Mouse (Mus musculus) urinary bladder, adult 2 months (tissue): ENCODE data around the gene Lrrc8c. TPM values are rescaled to one million over a fixed set of nuclear protein-coding genes. Genes with fewer than 3 reads are reported as not detected.

ENCODE experiments used
- DNase-seq: peaks from one replicate; pipeline ENCODE4 v3.0.0; 2022; ENCODE audit warnings: low spot score
- polyA plus RNA-seq: library from polyadenylated mRNA; depleted of rRNA; stranded (reverse); fragments of >200 nt; gene quantifications from 2 replicates; pipeline ENCODE4 v1.2.3, GENCODE M21; 2012; rRNA removed

The Lrrc8c gene
- polyA plus RNA-seq: 7.1 and 7.9 TPM in 2 replicates

DNA sequence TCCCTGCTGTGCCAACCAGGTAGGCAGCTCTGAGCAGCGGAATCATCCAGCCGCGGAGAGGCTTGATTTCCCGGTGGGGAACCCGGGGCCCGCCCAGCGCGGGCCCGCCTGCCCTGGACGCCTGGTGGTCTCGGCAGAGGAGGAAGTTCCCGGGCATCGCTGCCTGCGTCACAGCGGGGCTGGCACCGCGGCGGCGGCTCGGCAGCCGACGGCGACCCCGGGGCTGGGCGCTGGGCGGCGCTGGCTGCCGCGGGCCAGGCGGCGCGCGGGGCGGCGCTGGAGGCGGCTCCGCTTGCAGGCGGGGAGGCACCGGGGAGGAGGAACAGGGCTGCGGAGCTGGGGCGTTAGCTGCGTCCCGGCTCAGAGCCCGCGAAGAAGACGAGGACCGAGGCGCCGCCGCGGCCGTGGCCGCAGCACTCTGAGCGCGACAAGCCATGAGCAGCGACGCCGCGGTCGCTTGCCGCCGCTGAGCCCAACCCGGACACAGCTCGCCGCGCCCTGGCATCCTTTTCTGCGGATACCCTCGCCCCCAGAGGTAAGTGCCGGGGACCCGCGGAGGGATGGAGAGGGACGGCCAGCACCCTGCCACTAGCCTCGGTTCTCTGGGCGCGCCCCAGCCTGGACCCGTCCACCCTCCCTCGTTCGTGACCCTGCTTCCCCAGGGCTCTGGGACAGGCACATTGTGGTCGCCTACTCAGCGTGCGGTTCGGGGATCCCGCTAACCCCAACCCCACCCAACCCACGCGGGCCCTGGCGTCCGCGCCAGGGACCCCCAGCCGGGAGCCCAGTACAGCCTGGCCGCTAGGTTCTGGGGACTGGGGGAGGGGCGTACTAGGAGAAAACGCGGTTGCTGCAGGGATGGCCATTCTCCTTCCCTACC is at the start of gene Lrrc8c:
TSS of gene Lrrc8c (plus strand) at position 293 of the 880 bp plus-strand sequence.
- peak; percentile 73 for DNase-seq

DNA sequence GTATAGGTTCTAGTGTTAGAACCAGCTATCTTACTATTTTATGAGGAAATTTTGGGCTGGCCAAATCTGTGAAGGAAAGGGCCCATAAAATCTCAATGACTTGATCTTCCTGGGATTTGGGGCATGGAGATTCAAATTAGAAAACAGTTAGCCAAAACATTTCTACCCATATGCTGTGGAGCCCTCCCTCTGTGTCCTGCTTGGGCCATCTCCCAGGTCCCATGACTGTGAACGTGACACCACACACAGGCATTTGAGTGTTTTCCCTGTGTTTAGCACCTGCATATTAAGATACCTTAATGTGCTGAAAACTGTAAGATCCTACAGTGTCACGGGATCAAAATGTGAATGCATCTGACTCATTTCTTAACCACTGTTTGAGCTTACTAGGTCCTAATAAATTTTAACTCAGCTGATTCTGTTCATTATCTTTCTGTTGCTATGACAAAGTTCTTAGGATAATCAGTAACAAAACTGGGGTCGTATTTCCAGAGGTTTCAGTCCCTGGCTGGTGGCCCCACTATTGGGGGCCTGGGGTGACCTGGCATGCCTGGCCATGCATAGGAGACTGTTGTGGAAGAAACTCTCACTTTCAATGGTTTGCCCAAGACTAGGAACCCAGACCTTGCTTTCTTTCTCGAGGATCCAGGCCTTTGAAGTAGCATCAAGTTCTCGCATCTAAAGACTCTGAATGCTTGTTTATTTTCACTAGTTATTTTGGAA is 46.0 kb upstream of the Lrrc8c start:
- no peak for DNase-seq

DNA sequence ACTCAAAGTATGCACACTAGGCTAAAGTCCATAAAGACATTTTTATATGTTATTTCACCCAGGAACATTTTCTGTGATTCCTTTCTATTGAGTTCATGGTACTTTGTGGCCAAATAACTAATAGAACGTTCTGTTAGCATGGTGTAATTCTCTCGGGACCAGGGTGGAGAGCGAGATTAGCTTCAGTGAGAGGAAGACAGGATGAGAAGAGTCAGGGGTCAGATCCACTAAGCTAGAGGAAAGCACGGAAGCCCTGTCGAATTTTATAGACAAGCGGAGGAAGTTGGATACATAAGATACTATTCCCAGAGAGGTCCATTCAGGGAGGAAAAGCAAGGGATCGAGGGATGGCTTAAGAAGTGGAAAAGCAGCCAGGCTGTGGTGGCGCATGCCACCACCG is 41.7 kb upstream of the Lrrc8c start:
- no peak for DNase-seq

DNA sequence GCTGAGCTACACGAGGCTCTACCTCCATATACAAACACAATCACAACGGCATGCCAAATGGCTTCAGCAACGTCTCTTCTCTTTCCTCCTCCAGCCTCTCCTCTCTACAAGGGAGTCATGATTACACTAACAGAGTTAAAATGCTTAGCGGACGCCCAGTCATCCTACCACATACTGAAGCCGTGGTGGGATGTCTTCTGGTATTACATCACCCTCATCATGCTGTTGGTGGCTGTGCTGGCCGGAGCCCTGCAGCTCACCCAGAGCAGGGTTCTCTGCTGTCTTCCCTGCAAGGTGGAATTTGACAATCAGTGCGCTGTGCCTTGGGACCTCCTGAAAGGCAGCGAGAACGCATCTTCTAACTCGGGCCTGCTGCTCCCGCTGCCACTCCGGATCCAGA is 39.5 kb upstream of the Lrrc8c start:
- DNase-seq: no peak

DNA sequence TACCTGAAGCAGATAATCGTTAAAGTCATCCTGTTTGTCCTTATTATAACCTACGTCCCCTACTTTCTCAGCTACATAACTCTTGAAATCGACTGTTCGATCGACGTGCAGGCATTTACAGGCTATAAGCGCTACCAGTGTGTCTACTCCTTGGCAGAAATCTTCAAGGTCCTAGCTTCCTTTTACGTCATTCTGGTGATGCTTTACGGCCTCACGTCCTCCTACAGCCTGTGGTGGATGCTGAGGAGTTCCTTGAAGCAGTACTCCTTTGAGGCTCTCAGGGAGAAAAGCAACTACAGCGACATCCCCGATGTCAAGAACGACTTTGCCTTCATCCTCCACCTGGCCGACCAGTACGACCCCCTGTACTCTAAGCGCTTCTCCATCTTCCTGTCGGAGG is 38.6 kb upstream of the Lrrc8c start:
- no peak for DNase-seq

DNA sequence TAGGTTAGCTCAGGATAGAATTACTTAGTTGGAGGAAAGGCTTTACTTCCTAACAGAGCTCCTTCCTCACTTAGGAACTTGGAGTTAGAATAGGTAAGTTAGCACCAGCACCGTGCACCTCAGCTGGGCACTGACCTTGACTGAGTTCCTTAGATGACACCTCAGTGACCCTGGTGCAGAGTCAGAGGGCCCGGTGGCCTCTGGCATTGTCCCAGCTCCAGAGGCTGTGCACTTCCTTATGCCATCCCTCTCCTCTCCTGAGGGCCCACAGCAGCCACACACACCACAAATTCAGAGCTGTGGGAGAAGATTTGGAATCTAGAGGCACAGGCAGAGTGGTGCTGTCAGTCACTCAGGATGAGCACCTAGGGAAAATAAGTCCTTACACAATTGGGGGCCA is 35.6 kb upstream of the Lrrc8c start:
- DNase-seq: no peak

DNA sequence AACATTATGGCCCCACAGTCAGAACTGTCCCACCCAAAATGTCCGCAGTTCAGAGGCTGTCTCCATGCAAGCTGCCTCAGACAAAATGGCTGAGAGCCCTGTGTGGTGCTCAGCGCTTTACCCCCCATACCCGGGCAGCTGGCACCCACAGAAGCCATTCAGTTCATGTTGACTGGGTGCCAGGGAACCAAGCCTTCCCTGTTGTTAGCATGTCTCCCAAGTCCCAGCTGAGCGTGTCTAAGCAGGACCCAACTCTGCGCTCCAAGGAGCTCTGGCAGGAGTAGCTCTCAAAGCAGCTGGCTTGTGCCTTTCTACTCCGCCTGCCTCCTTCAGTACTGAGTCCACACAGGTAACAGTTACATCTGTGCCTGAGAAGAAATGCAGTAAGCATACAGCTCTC is 34.9 kb upstream of the Lrrc8c start:
- DNase-seq: no peak

DNA sequence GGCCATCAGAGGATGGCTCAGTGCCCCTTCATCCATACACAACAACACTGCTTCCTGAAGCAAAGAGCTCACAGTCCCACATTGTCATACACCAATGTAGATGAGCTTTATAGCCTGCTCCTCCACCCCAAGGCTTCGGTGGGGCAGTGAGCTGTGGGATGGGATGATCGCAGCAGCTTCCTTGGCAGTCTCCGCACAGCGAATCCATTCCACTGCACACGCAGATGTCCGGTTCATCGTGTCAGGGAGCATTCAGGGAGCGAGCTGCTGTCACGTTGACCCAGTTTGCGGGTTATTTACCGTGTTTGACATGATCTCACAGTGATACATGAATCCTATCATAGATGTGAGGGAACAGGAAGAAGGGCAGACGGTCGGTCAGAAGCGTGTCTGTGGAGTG is 34.3 kb upstream of the Lrrc8c start:
- DNase-seq: no peak

DNA sequence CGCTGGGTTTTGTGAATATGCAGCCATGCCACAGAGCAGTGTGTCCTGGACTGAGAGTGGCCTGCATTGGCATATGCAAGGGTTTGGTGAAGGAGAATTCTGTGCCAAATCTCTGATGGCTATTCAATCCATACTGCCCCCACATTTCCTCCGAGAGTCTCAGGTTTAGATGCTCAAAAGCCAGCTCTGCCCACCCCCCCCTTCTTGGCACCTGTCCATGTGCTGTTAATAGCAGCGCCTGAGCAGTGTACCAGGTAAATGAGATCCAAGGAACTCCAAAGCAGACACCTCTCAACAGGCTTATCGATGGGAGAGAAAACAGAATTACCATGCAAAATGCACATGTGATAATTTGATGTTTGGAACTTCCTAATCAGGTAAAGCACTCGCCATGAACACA is 29.0 kb upstream of the Lrrc8c start:
- no peak for DNase-seq

DNA sequence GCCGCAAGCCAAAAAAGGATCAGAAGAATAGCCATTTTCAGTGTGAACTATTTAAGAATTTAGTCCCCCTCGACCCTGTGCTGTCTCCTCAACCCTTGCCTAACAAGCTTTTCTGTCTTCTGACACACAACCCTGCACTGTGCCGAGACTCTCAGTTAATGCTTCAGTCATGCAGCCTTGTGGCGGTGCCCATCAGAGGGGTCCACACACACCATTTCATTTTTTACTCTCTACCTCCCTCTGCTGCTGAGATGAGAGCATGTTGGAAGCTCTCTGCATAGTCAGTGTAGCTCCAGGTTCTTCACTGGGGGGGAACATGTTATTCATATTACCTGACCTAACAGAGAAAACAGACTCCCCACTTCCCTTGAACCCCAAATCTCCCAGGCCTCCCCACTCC is 27.8 kb upstream of the Lrrc8c start:
- DNase-seq: no peak

DNA sequence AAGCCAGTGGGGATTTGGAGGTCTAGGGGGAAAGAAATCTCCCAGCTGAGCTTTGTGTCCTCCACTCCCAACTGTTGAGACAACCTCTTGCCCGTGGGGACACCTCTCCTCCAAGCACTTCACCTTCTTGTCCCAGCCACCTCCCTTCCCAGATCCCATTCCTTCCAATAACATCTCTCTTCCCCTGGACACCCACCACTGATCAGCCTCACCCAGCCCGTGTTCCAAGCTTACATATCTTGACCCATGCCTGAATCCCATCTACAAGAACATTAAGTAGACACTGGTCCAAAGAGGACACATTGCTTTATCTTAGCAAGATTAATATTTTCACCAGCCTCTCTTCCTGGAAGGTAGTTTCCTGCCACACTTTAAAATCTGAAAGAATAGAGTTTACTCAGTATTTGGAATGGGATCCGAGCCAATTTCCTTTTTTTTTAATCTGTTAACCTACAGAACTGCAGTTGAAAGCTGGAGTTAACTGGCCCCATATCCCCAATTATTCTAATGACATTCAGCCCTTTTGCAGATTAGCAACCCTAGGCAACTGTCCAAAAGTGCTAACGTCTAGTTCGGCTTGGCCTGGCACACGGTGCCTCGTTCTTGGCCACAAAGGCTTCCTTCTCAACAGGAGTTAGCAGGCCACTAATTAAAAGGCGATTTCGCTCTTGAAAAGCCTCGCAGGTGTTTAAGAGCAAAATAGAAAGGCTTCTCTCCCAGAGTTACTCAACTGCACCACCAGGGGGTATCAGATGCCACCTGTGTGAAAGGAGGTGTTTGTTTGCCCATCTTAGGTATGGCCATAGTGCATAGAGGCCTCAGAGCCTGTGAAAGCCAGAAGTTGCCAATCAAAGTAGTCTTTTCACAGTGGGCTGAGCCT is 26.6 kb upstream of the Lrrc8c start:
- no peak for DNase-seq

DNA sequence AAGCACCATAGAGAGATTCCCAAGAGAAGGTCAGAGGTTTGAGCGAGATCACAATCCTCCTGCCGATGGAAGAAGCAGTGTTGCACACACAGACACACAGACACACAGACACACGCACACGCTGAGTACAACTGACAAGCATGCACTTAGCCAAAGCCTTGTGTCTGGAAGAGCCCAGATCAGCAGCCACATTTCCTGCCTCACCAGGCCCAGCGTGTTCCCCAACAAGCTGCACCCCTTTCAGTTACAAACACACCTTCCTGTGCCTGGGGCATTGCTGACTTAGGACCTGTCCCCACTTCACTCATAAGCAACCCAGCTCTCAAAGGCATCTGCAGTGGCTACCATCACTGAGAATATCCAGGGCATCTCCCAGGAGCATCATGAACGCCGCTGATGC is 25.8 kb upstream of the Lrrc8c start:
- no peak for DNase-seq

DNA sequence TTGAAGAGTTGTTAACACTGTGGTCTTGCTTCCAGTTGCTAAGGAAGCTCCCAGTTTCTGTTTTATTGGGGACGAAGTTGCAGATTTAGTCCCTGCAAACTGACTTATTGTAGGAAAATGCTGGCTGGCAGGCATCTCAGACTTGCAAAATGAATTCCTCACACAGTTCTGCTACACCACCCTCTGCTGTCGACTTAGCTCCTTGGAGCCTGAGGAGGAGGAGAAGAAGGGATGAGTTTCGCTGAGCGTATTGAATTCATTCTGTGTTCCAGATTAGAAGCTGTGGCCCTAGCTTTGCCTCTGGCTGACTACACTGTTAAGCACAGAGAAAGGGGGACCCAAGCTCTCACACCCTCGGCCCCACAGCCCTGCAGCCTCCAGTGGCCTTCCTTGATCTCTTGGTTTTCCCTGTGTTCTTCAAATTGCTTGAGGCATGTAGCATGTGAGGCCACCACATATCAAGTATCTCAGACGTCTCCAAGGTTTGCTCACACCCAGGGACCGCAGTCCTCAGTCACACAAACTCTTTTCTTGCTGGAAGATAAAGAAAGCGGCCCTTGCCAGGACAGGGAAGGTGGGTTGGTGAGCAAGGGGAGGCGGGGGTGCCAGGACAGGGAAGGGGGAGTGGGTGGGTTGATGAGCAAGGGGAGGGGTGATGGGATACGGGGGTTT is 24.8 kb upstream of the Lrrc8c start:
- no peak for DNase-seq

DNA sequence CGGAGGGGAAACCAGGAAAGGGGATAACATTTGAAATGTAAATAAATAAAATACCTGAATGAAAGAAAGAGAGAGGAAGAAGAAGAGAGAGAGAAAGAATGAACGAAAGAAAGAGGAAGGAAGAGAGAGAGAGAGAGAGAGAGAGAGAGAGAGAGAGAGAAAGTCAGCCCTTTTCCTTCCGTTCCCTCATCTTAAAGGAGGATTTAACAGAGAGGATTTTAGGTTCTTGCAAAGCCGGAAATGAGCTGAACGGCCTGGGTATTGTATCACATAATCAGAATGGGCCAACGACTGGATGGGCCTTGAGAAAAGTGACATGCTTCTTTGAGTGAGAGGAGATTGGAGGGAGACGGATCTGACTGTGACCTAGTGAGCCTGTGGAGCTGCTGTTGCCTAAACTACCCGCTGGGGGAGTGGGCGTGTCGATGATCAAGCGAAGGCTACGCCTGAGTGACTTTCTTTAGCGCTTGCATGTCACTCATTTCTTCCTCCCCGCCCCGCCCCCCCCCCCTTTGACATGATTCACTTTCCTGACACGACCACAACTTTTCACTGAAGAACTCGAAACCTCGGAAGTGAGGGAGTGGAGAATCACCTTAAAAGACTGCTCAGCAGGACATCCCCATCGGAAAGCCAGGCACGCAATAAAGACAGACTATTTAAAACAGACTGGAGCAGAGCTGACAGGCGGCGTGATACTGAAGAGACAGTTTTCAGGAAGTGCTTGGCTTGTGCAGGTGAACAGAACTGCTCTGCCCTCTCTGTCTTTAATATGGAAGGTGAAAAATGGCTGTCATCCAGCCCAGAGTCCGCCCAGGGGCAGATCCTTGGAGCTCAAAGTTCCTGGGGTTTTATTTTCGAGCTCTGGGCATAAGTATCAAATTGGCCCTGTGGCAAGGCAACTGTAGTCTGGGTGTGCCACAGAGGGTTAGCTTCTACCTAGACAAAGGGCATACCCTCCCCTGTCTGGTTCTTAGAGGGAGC is 24.0 kb upstream of the Lrrc8c start:
- no peak for DNase-seq

DNA sequence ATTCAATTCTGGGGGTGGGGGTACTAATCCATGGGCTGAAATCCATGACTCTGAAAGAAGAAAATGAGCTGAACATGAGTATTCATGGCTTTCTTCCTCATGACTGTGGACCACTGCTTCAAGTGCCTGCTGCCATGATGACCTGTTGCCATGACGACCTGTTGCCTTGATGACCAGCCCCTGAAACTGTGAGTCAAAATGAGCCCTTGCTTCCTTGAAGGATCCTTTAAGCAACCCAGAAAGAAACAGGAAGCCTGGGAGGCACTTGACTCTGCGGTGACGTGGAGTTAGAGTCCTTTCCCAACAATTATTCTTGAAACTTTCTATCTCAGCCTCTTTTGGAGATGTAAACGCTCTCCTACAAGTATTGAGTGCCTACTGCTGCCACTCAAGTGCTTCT is 23.1 kb upstream of the Lrrc8c start:
- no peak for DNase-seq

DNA sequence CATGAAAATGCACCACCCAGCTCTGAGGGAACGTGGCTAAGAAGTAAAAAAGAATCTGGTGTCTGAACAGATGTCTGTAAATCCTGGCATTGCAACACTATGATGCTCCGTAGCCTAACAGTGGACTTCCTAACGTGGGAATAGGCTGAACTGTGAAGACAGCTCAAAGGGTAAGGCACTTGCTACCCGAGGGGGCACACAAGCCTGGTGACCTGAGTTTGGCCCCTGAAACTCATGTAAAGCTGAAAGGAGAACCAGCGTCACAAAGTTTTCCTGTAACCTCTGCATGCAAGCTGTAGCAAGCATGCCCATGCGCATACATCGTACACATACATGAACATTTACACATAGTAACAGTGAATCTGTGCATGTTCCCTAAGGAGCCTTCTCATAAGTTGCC is 22.6 kb upstream of the Lrrc8c start:
- no peak for DNase-seq

DNA sequence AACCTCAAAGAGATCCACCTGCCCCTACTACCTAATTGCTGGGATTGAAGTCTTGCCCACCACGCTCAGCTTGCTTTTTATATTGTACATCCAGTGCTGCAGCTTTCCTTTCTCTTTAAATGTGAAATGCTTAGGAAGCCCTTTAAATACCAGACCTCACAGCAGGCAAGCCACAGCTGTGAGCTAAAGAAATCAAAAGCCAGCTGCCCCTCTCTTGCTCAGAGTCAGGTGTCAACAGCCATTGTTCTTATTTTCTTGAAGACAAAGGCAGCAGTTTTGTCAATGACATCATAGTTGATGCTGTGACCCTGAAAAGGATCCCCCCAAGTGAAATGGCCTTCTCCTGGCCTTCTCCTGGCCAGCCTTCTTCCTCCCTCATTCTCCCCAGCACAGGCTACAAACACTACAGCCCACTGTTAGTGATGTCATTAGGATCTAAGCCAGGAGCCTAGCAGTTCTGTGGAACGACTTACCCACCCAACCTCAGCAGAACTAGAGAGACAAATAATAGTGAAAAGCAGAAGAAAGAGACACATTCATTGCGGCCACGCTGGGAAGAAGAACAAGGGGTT is 20.7 kb upstream of the Lrrc8c start:
- no peak for DNase-seq

DNA sequence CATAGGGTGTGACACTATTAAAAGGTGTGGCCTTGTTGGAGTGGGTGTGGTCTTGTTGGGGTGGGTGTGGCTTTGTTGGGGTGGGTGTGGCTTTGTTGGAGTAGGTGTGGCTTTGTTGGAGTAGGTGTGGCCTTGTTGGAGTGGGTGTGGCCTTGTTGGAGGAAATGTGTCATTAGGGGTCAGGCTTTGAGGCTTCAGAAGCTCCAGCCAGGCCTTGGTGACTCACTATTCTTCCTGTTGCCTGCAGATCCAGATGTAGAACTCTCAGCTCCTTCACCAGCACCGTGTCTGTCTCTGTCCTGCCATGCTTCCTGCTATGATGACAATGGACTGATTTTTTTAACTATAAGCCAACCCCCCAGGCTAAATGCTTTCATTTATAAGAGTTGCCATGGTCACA is 19.8 kb upstream of the Lrrc8c start:
- DNase-seq: no peak

DNA sequence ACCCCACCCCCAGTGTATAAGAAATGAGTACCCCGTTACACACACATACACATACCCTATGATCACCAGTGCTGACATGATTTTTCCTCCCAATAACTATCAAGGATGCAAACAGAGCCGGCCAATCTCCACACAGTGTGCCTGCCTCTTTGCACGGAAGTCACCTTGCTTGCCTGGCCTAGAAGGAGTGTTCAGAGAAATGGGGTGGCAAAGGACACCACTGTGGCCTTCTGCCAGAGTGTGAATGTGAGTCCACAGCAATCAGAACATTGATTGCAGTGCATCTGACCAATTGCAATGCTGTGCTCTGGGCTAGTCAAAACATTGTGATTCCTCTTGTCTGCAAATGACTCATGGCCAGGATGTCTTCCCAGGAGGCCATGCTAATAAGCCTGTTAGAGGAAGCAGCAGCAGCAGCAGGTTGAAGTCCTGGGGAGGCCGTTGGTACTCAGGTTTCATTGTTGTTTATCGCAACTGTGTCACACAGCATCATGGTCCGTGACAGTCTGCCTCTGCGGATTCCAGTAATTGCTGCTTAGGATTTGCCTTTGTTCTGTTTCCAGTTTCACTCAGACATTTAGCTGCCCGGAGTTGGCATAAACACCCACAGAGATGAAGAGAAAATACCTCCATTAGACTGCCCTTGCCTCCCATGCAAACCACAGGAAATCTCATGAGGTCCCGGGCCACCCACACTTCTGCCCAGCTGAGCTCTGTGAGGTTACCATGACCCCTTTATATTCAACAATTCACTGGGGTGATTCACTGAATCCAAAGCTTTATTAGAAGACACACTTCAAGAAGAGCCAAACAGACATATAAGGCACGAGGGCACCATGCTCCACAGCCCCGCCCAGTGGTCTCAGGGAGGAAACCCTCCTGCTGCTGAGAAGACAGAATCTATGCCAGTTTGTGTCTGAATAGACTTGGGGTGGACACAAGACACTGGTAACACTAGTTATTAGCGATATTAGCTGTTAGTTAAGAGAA is 18.8 kb upstream of the Lrrc8c start:
- no peak for DNase-seq
